Mouse (Mus musculus): ENCODE measurements around the gene Isl1.

Isl1 gene

GRCm38 (mm10) chr13:116294151-116294461, 15.4 kb downstream of the Isl1 start:
- no peak for DNase-seq

- no peak for DNase-seq
Measured at GRCm38 (mm10) chr13:116293301-116294150, 16.0 kb downstream of the Isl1 start.

- no peak for DNase-seq
Measured at GRCm38 (mm10) chr13:116289655-116290054, 19.8 kb downstream of the Isl1 start.

- DNase-seq: no peak
Measured at GRCm38 (mm10) chr13:116279207-116279772, 30.2 kb downstream of the Isl1 start.
